Comparison of ENCODE assay signal across 19 mouse cellular contexts in genomic region chr9:62721791-62722190, GRCm38 (mm10). TPM values are rescaled to one million over a fixed set of nuclear protein-coding genes. Genes with fewer than 3 reads are reported as not detected.
A peak's percentile ranks its signal among the peaks of the same experiment; 100 is the strongest.
DNase-seq lines count a peak whose midpoint lies in the region; ATAC-seq lines count a peak whose summit lies in the region.
"Had no signal": no experiment of that assay in that cellular context is flagged by ENCODE, and none has a peak within 500 bp of the region (broad histone marks: within the 10 kb centered on the region; RNA-seq: fewer than 3 reads in every experiment).

No protein-coding gene starts in this region.

- ATAC-seq in hindbrain, embryonic 14.5 days (ENCODE audit: low FRiP score), result no peak
- peak; percentile 75; the same call in 1 of the 2 replicates for ATAC-seq in limb, embryonic 11.5 days (ENCODE audit: insufficient number of reproducible peaks, low FRiP score, low TSS enrichment, low read depth)
- no peak for ATAC-seq in intestine, embryonic 16.5 days
- ATAC-seq: forebrain, embryonic 16.5 days; liver, embryonic 12.5 days; lung, postnatal 0 days had no signal

- H3K9ac ChIP-seq in hindbrain, embryonic 14.5 days, result no peak overlapping the region
- no peak overlapping the region for H3K9ac ChIP-seq in limb, embryonic 11.5 days (ENCODE audit: low read length)
- no peak overlapping the region for H3K9ac ChIP-seq in intestine, embryonic 16.5 days (ENCODE audit: low read depth, low read length)
- H3K9ac ChIP-seq: heart, embryonic 15.5 days; hindbrain, embryonic 13.5 days; liver, embryonic 12.5 days had no signal

- peak; percentile 29 for DNase-seq in hindbrain, embryonic 10.5 days (ENCODE audit: low spot score)
- DNase-seq in hindbrain, embryonic 14.5 days (ENCODE audit: low spot score), result no peak
- peak; percentile 24 for DNase-seq in NIH3T3 (ENCODE audit: low read depth)
- peak; percentile 74 for DNase-seq in embryonic facial prominence, embryonic 10.5 days (ENCODE audit: low spot score)
- DNase-seq in limb, embryonic 11.5 days (ENCODE audit: low spot score), result peak; percentile 75
- no peak for DNase-seq in layer of hippocampus, adult 9-11 months
- DNase-seq: cerebellum, postnatal 25 days; kidney, adult 18-20 months; kidney, postnatal 14 days; spleen, adult 18-20 months; thymus, adult 2 months had no signal

- WGBS in hindbrain, embryonic 10.5 days, result 88% methylated on average over 2 of the region's 2 CpGs
- WGBS in hindbrain, embryonic 14.5 days, result 88% methylated on average over 2 of the region's 2 CpGs
- WGBS in embryonic facial prominence, embryonic 10.5 days, result 75% methylated on average over 2 of the region's 2 CpGs
- 35% methylated on average over 2 of the region's 2 CpGs for WGBS in limb, embryonic 11.5 days
- 94% methylated on average over 2 of the region's 2 CpGs for WGBS in intestine, embryonic 16.5 days

- H3K27ac ChIP-seq in hindbrain, embryonic 10.5 days, result 0 out of 2 replicates have a peak overlapping the region, but pooled peaks have one; percentile 0
- no peak overlapping the region for H3K27ac ChIP-seq in hindbrain, embryonic 14.5 days
- peak overlapping the region; percentile 77 for H3K27ac ChIP-seq in embryonic facial prominence, embryonic 10.5 days (replicated peaks)
- peak overlapping the region; percentile 77 for H3K27ac ChIP-seq in limb, embryonic 11.5 days (replicated peaks; ENCODE audit: low read depth, low read length)
- no peak overlapping the region for H3K27ac ChIP-seq in intestine, embryonic 16.5 days (ENCODE audit: low read length)
- H3K27ac ChIP-seq: heart, embryonic 15.5 days; liver, embryonic 12.5 days had no signal

- H3K36me3 ChIP-seq in hindbrain, embryonic 10.5 days, result no peaks in the 10 kb centered on the region
- no peaks in the 10 kb centered on the region for H3K36me3 ChIP-seq in hindbrain, embryonic 14.5 days (replicated peaks; ENCODE audit: control insufficient read depth, insufficient read depth)
- no peaks in the 10 kb centered on the region for H3K36me3 ChIP-seq in embryonic facial prominence, embryonic 10.5 days (replicated peaks)
- no peaks in the 10 kb centered on the region for H3K36me3 ChIP-seq in limb, embryonic 11.5 days (ENCODE audit: control insufficient read depth, insufficient read depth, low read length)
- no peaks in the 10 kb centered on the region for H3K36me3 ChIP-seq in intestine, embryonic 16.5 days (ENCODE audit: control insufficient read depth, insufficient read depth, low read length)
- H3K36me3 ChIP-seq: heart, embryonic 15.5 days; hindbrain, embryonic 13.5 days; liver, embryonic 12.5 days had no signal

- H3K9me3 ChIP-seq in hindbrain, embryonic 10.5 days, result no peaks in the 10 kb centered on the region
- no peaks in the 10 kb centered on the region for H3K9me3 ChIP-seq in hindbrain, embryonic 14.5 days (ENCODE audit: control insufficient read depth, low read length)
- no peaks in the 10 kb centered on the region for H3K9me3 ChIP-seq in embryonic facial prominence, embryonic 10.5 days
- no peaks in the 10 kb centered on the region for H3K9me3 ChIP-seq in limb, embryonic 11.5 days (ENCODE audit: control insufficient read depth, low read length)
- no peaks in the 10 kb centered on the region for H3K9me3 ChIP-seq in intestine, embryonic 16.5 days (ENCODE audit: control insufficient read depth, low read length)
- H3K9me3 ChIP-seq: heart, embryonic 15.5 days; hindbrain, embryonic 13.5 days; liver, embryonic 12.5 days; megakaryocyte, embryonic 14.5 days had no signal

- peaks cover 32% of the 10 kb centered on the region for H3K4me1 ChIP-seq in hindbrain, embryonic 10.5 days (replicated peaks)
- H3K4me1 ChIP-seq in hindbrain, embryonic 14.5 days (replicated peaks; ENCODE audit: control insufficient read depth, insufficient read depth, low read length), result no peaks in the 10 kb centered on the region; the same call in 1 of the 2 replicates
- H3K4me1 ChIP-seq in embryonic facial prominence, embryonic 10.5 days, result peaks cover 66% of the 10 kb centered on the region
- peaks cover 56% of the 10 kb centered on the region for H3K4me1 ChIP-seq in limb, embryonic 11.5 days (ENCODE audit: control insufficient read depth, insufficient read depth, low read length)
- no peaks in the 10 kb centered on the region for H3K4me1 ChIP-seq in intestine, embryonic 16.5 days (ENCODE audit: control insufficient read depth, insufficient read depth, low read length)
- H3K4me1 ChIP-seq: liver, embryonic 12.5 days; megakaryocyte, embryonic 14.5 days had no signal

- H3K4me3 ChIP-seq in hindbrain, embryonic 10.5 days, result no peak overlapping the region
- no peak overlapping the region for H3K4me3 ChIP-seq in hindbrain, embryonic 14.5 days (replicated peaks; ENCODE audit: low read length)
- H3K4me3 ChIP-seq in embryonic facial prominence, embryonic 10.5 days, result no peak overlapping the region
- no peak overlapping the region for H3K4me3 ChIP-seq in limb, embryonic 11.5 days (ENCODE audit: low read depth, low read length)
- no peak overlapping the region for H3K4me3 ChIP-seq in intestine, embryonic 16.5 days (ENCODE audit: low read length)
- H3K4me3 ChIP-seq: erythroblast, embryonic 14.5 days; heart, embryonic 15.5 days; hindbrain, embryonic 13.5 days; liver, embryonic 12.5 days; megakaryocyte, embryonic 14.5 days had no signal

- no peak overlapping the region for H3K4me2 ChIP-seq in hindbrain, embryonic 14.5 days (replicated peaks)
- 0 out of 2 replicates have a peak overlapping the region, but pooled peaks have one; percentile 5 for H3K4me2 ChIP-seq in limb, embryonic 11.5 days (ENCODE audit: low read depth, severe bottlenecking)
- H3K4me2 ChIP-seq in intestine, embryonic 16.5 days (ENCODE audit: low read depth, low read length), result no peak overlapping the region
- H3K4me2 ChIP-seq: heart, embryonic 15.5 days; hindbrain, embryonic 13.5 days; liver, embryonic 12.5 days had no signal

- H3K27me3 ChIP-seq in hindbrain, embryonic 10.5 days (ENCODE audit: insufficient read depth, poor library complexity, severe bottlenecking), result no peaks in the 10 kb centered on the region
- no peaks in the 10 kb centered on the region for H3K27me3 ChIP-seq in hindbrain, embryonic 14.5 days (ENCODE audit: control insufficient read depth, insufficient read depth, low read length)
- H3K27me3 ChIP-seq in embryonic facial prominence, embryonic 10.5 days (replicated peaks; ENCODE audit: low read depth, poor library complexity, severe bottlenecking), result no peaks in the 10 kb centered on the region
- no peaks in the 10 kb centered on the region for H3K27me3 ChIP-seq in limb, embryonic 11.5 days (ENCODE audit: control insufficient read depth, insufficient read depth, low read length)
- H3K27me3 ChIP-seq in intestine, embryonic 16.5 days (replicated peaks; ENCODE audit: control insufficient read depth, insufficient read depth, low read length), result no peaks in the 10 kb centered on the region
- H3K27me3 ChIP-seq: hindbrain, embryonic 13.5 days had no signal

RNA-seq across cellular contexts. Expression of gene Itga11, which starts 44.2 kb away (rescaled TPM):
- polyA plus RNA-seq in hindbrain, embryonic 10.5 days (2016; fragmentation: Nextera tagmentation; extraction: Ambion mirVana), result 2.3 and 3.0 TPM in 2 replicates
- polyA plus RNA-seq in hindbrain, embryonic 14.5 days (2014; fragmentation: Nextera tagmentation; extraction: Ambion mirVana), result 1.4 and 1.6 TPM in 2 replicates
- polyA plus RNA-seq in embryonic facial prominence, embryonic 10.5 days (2016; fragmentation: Nextera tagmentation; extraction: Ambion mirVana), result 2.0 and 2.2 TPM in 2 replicates
- 3.5 and 4.2 TPM in 2 replicates for polyA plus RNA-seq in limb, embryonic 11.5 days (2014; fragmentation: Nextera tagmentation; extraction: Ambion mirVana)
- 2.8 and 3.2 TPM in 2 replicates for polyA plus RNA-seq in intestine, embryonic 16.5 days (2015; fragmentation: Nextera tagmentation; extraction: Ambion mirVana)
- polyA plus RNA-seq: erythroblast, embryonic 14.5 days had no signal

Comparison
In these comparisons a context has a peak if more than half of its experiments do, and no peak if none do; other contexts are left out.
1. DNase-seq: peak in hindbrain, embryonic 10.5 days (single experiment), NIH3T3 (single experiment), embryonic facial prominence, embryonic 10.5 days (single experiment) and limb, embryonic 11.5 days (single experiment); none in hindbrain, embryonic 14.5 days (single experiment) and layer of hippocampus, adult 9-11 months (single experiment).
2. H3K27ac ChIP-seq: peak in hindbrain, embryonic 10.5 days (single experiment), embryonic facial prominence, embryonic 10.5 days (single experiment) and limb, embryonic 11.5 days (single experiment); none in hindbrain, embryonic 14.5 days (single experiment) and intestine, embryonic 16.5 days (single experiment).